Mouse (Mus musculus): ENCODE measurements around the gene Sord. TPM values are rescaled to one million over a fixed set of nuclear protein-coding genes. Genes with fewer than 3 reads are reported as not detected.

The Sord gene
- total and polyA plus RNA-seq, 3 experiments = 39.6 to 61.7 TPM; not detected in 1

DNA sequence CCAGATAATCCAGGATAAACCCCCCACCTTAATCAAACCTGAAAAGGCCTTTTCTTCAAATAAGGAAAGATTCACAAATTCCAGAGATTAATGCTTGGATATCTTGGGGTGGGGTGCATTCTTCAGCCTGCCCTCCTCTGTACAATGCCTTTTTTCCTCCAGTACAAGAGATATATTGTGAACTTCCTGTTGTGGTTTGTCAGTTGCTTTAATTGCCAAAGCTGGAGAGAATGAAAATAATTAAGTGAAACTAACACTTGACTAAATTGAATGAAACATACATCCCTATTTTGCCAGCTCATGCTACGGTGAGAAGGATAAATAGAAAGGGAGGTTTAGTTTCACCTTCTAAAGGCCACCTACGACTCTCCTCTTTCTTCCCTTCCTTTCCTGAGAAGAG lies 16.3 kb upstream of the Sord start:
- Histone ChIP-seq H3K9me3 (replicated peaks; ENCODE audit: insufficient read depth, low read length) (no peaks in the 10 kb centered on the region), H3K4me3 (ENCODE audit: control insufficient read depth in 1 of 2, insufficient read depth in 1 of 2, low read depth in 2 of 2, low read length in 2 of 2) (0 out of 4 replicates have a peak overlapping the region, but pooled peaks of 1 of the 2 experiments have one; percentile 7), H3K27ac (ENCODE audit: control insufficient read depth, low read depth, low read length) (peak overlapping the region; percentile 63), H3K36me3 (ENCODE audit: control insufficient read depth in 1 of 2, insufficient read depth in 2 of 2, low read length in 2 of 2) (peaks cover 0 to 28% of the 10 kb centered on the region in 2 experiments; a peak in 2 of 4 replicates), H3K27me3 (ENCODE audit: control insufficient read depth in 1 of 2, insufficient read depth in 2 of 2, low read length in 2 of 2) (no peaks in the 10 kb centered on the region), H3K4me1 (ENCODE audit: control insufficient read depth in 1 of 2, insufficient read depth in 2 of 2, low read length in 2 of 2) (peaks cover 18 to 30% of the 10 kb centered on the region in 2 experiments), H3K9ac (ENCODE audit: control insufficient read depth, low read depth, low read length, poor library complexity, severe bottlenecking) (no peak overlapping the region), H3K79me2 (ENCODE audit: control insufficient read depth, insufficient read depth, low read length, poor library complexity) (no peaks in the 10 kb centered on the region)
- peak; percentile 49; the same call in 1 of the 2 replicates for TF ChIP-seq ETS1 (IDR thresholded peaks at IDR 0.05; ENCODE audit: low read depth, low read length)
- TF ChIP-seq ZKSCAN1 (IDR thresholded peaks at IDR 0.05; ENCODE audit: low read depth, low read length) = no peak
- TF ChIP-seq EP300 (IDR thresholded peaks at IDR 0.05; ENCODE audit: low read depth in 1 of 2, low read length in 2 of 2) = peak; percentile 34 to 43; a peak in 3 of 4 replicates
- TF ChIP-seq ELF1 (IDR thresholded peaks at IDR 0.05; ENCODE audit: low read depth, low read length) = no peak
- no peak for TF ChIP-seq NELFE (IDR thresholded peaks at IDR 0.05; ENCODE audit: low read depth, low read length)
- TF ChIP-seq TAL1 (IDR thresholded peaks at IDR 0.05; ENCODE audit: low read length) = no peak
- DNase-seq (ENCODE audit: low read depth, low spot score) = peak; percentile 45

DNA sequence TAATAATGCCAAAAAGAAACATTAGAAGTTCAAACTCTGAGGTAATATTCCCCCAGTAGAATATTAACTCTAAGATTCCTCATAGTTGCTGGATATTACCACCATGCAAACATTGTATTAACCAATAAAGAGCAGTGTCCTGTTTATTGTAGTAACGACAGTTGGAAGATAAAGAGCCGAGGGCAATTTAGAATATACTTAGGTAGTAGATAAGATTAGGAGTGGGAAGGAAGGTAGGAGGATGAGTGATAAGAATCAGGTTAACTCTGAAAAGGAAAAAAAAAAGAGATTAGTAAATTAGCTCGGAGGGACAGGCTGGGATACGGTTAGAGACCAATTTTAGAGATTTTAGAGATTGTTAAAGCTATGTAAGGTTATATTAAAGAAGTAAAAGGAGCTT lies 13.2 kb upstream of the Sord start:
- Histone ChIP-seq H3K79me2 (ENCODE audit: control insufficient read depth, insufficient read depth, low read length, poor library complexity) (no peaks in the 10 kb centered on the region), H3K9ac (ENCODE audit: control insufficient read depth, low read depth, low read length, poor library complexity, severe bottlenecking) (no peak overlapping the region), H3K27ac (ENCODE audit: control insufficient read depth, low read depth, low read length) (peak overlapping the region; percentile 73), H3K27me3 (ENCODE audit: control insufficient read depth in 1 of 2, insufficient read depth in 2 of 2, low read length in 2 of 2) (no peaks in the 10 kb centered on the region), H3K36me3 (ENCODE audit: control insufficient read depth in 1 of 2, insufficient read depth in 2 of 2, low read length in 2 of 2) (peaks cover 0 to 32% of the 10 kb centered on the region in 2 experiments; a peak in 2 of 4 replicates), H3K9me3 (replicated peaks; ENCODE audit: insufficient read depth, low read length) (no peaks in the 10 kb centered on the region), H3K4me1 (ENCODE audit: control insufficient read depth in 1 of 2, insufficient read depth in 2 of 2, low read length in 2 of 2) (peaks cover 18 to 32% of the 10 kb centered on the region in 2 experiments), H3K4me3 (ENCODE audit: control insufficient read depth in 1 of 2, insufficient read depth in 1 of 2, low read depth in 2 of 2, low read length in 2 of 2) (no peak overlapping the region)
- DNase-seq (ENCODE audit: low read depth, low spot score) = no peak
- TF ChIP-seq TBP (IDR thresholded peaks at IDR 0.05; ENCODE audit: low read depth, low read length) = no peak
- TF ChIP-seq ETS1 (IDR thresholded peaks at IDR 0.05; ENCODE audit: low read depth, low read length) = peak; percentile 60
- no peak for TF ChIP-seq POLR2AphosphoS5 (IDR thresholded peaks at IDR 0.05; ENCODE audit: borderline replicate concordance, low read depth, low read length)
- TF ChIP-seq TCF12 (IDR thresholded peaks at IDR 0.05; ENCODE audit: low read depth, low read length) = peak; percentile 58; the same call in 1 of the 2 replicates
- peak; percentile 69; the same call in 1 of the 2 replicates for TF ChIP-seq MYB (IDR thresholded peaks at IDR 0.05; ENCODE audit: low read depth, low read length)
- TF ChIP-seq EP300 (IDR thresholded peaks at IDR 0.05; ENCODE audit: low read depth in 1 of 2, low read length in 2 of 2) = peak; percentile 58 to 88
- no peak for TF ChIP-seq KAT2A (conservative IDR thresholded peaks at IDR 0.05; ENCODE audit: low read depth, low read length)
- no peak for TF ChIP-seq MAZ (IDR thresholded peaks at IDR 0.05; ENCODE audit: low read depth, low read length)
- no peak for TF ChIP-seq USF2 (IDR thresholded peaks at IDR 0.05; ENCODE audit: borderline replicate concordance in 1 of 2, insufficient read depth in 1 of 2, low read depth in 1 of 2, low read length in 2 of 2)
- no peak for TF ChIP-seq CHD2 (IDR thresholded peaks at IDR 0.05; ENCODE audit: low read length)
- peak; percentile 89 for TF ChIP-seq GATA1 (IDR thresholded peaks at IDR 0.05; ENCODE audit: low read depth, low read length)
- TF ChIP-seq MXI1 (IDR thresholded peaks at IDR 0.05; ENCODE audit: low read depth, low read length) = no peak
- TF ChIP-seq ELF1 (IDR thresholded peaks at IDR 0.05; ENCODE audit: low read depth, low read length) = no peak
- no peak for TF ChIP-seq HCFC1 (IDR thresholded peaks at IDR 0.05; ENCODE audit: low read depth, low read length)
- peak; percentile 78 for TF ChIP-seq ZNF384 (IDR thresholded peaks at IDR 0.05; ENCODE audit: low read depth, low read length)
